Mouse (Mus musculus): Measurements from ENCODE around the gene Psma7.
A peak's percentile ranks its signal among the peaks of the same experiment; 100 is the strongest.

GRCm38 (mm10) chr2:180024401-180025098 is 17.7 kb downstream of the Psma7 start, which contains the start of gene Lsm14b:
- peak; percentile 67; the same call in 1 of the 2 replicates for TF ChIP-seq POLR2A (IDR thresholded peaks at IDR 0.05; ENCODE audit: borderline replicate concordance, control insufficient read depth, low read depth, low read length)
- no peak for TF ChIP-seq CTCF (IDR thresholded peaks at IDR 0.05; ENCODE audit: control insufficient read depth, insufficient read depth, low read length)
